Mouse (Mus musculus): ENCODE data around the gene Sema4c.

Gene Sema4c

GRCm38 (mm10) chr1:36558031-36558993 is at the start of gene Sema4c:
Gene Sema4c, minus strand, starts transcription at chr1:36558349.
- peak; percentile 76 for DNase-seq

GRCm38 (mm10) chr1:36606951-36607350 is 48.8 kb upstream of the Sema4c start:
- peak; percentile 55 for DNase-seq

GRCm38 (mm10) chr1:36604254-36605156 is 46.4 kb upstream of the Sema4c start:
- no peak for DNase-seq

DNA sequence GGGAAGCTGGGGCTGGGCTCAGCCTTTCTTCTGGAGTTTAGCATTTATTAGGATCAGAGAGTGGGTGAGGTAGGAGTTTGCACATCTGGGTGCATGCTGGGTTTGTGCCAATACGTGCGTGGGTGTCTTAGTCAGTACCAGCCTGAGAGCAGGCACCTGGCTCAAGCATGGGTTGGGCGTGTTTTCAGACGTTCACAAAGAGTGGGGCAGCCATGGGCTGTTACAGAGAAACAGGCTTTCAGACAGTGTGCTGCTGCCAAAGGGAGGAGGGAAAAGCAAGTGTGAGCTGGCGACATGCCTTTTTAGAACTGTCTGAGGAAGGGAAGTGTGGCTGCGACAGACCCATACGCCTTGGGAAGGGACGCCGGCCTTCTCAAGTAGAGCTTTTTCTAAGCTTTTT is 45.2 kb upstream of the Sema4c start:
- peak; percentile 45 for DNase-seq

DNA sequence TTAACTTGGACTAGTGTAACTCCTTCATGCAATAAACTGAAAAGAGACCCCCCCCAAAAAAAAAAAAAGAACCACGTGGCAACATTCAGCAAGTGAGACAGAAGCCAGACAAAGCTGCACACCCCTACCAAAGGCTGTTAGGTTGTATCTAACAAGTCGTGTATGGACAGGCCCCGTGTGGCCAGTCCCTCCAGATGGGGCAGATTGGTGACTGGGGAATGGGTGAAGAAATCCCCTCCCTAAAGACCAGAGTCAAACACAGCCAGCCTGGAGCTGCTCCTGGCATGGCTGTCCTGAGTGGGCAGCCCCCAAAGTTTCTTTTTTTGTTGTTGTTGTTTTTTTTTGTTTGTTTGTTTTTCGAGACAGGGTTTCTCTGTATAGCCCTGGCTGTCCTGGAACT is 44.1 kb upstream of the Sema4c start:
- no peak for DNase-seq

GRCm38 (mm10) chr1:36598411-36598810 is 40.3 kb upstream of the Sema4c start:
- no peak for DNase-seq

GRCm38 (mm10) chr1:36596114-36596513 is 38.0 kb upstream of the Sema4c start:
- no peak for DNase-seq

DNA sequence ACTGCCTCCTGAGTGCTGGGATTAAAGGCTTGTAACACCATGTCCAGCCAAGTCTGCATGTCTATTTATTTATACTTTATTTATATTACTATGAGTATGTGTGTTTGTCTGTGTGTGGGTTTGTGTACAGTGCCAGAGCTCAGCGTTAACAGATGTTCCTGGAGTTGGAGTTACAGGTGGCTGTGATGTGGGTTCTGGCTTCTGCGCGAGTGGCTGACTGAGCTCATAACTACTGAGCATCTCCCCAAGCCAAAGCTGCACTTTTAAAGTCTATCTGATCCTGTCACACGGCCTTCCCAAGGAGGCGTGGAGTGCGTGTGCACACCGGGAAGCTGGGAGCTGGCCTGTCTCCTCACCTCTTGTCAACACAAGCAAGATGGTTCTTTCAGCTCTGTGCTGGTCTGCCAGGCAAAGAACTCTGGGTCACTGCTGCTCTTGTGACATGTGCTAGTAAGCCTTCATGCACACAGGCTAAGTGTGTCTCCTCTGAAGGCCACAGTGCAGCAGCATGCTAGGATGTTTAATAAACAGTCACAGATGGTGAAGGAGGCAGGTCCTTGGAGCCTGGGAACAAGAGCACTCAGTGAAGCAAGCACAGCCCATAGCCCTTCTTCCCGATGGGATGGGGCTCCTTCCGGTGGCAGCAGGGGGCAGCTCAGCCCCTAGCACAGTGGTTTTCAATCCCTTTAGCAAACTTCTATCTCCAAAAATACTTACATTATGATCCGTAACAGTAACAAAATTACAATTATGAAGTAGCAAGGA is 37.2 kb upstream of the Sema4c start:
- no peak for DNase-seq

GRCm38 (mm10) chr1:36593099-36593498 is 35.0 kb upstream of the Sema4c start:
- DNase-seq = no peak

GRCm38 (mm10) chr1:36591408-36591807 is 33.3 kb upstream of the Sema4c start:
- no peak for DNase-seq

DNA sequence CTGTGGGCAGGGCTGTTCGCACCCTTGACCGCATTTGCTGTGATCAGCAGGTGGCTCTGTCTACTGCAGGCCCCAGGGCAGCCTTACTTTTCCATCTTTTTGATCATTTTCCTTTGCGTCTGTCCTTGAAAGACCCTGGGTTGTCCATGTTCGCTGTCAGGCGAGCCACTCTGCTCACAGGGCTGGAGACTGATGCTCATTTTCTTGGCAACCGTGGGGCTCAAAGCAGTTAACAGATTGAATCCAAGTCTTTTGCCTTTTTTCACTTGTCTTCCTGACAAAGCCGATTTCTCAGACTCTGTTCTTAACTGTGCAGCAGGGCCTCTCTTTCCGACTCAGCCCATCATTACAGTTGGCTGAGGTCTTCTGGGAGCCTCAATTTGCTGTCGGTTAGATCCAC is 32.5 kb upstream of the Sema4c start:
- DNase-seq = no peak

GRCm38 (mm10) chr1:36589486-36589885 is 31.3 kb upstream of the Sema4c start:
- DNase-seq = no peak

DNA sequence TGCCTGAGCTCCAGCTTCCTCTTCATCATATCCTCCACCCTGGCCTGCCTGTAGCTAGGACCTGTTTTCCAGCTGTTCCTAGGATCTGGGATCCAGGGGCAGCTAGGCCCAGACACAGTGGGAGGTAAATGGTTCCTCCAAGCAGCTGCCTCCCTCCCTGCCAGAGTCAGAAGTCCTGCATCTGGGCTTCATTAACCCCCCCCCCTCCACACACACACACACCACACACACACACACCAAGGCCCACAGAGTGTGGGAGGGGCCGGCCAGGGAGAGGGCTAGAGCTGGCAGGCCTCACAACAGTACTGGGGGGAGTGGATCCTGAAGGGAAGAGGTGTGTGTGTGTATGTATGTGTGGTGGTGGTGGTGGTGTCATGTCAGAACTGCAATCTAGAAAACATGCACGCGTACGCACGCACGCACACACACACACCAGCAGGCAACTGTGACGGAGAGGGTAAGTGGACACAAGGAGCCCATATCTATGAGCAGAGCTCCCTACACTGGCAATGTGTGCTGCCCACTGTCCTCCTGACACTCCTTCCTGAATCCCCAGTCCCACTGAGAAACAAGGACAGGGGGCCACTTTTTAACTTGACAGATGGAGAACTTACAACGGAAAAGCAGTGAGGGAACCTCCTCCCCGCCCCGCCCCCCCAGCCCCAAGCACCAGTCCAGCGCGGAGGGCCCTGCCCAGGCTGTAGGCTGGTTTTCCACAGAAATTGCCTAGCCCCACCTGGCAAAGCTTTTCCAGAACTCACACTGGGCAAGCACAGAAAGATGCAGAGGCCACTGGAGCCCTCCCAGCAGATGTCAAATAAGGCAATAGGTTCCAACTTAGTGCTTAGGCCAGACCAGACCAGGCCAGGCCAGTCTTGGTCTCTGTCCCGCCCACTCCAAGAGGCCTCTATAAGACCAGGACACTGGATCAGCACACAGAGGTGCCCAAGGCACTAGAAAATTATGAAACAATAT is 30.6 kb upstream of the Sema4c start:
- DNase-seq = no peak

DNA sequence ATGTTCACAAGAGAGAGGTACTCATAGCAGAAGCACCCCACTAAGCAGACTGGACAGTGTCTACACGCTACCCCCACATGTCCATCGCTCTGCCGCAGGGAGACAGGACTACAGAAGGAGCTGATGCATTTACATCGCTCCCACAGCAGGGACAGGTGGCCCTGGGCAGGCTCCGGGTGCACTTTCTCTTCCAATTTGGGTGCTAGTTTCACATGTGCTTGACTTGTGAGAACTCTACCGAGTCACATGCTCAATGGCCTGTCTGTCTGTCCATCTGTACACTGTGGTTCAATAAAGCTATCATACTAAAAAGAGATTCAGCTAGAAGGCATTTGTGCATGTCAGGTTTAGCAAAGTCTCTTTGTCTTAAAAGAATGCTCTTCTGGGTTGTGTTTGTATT is 29.7 kb upstream of the Sema4c start:
- DNase-seq = no peak

DNA sequence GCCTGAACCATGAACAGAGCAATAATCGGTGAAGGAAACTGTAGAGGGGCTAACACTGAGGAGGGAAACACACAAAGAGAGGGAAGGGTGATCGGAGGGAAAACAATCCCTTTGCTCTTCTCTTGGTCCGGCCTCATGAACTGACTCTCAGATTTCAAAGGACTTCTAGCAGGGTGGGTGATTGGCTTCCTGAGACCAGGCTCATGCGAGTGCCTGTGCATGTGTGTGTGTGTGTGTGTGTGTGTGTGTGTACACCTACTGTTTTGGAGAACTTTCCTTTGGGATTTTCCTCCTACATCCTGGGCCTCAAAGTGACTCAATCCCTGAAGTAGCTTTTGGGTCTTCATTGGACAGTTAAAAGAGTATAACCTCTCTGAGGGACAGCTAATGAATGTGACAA is 28.1 kb upstream of the Sema4c start:
- DNase-seq = no peak

DNA sequence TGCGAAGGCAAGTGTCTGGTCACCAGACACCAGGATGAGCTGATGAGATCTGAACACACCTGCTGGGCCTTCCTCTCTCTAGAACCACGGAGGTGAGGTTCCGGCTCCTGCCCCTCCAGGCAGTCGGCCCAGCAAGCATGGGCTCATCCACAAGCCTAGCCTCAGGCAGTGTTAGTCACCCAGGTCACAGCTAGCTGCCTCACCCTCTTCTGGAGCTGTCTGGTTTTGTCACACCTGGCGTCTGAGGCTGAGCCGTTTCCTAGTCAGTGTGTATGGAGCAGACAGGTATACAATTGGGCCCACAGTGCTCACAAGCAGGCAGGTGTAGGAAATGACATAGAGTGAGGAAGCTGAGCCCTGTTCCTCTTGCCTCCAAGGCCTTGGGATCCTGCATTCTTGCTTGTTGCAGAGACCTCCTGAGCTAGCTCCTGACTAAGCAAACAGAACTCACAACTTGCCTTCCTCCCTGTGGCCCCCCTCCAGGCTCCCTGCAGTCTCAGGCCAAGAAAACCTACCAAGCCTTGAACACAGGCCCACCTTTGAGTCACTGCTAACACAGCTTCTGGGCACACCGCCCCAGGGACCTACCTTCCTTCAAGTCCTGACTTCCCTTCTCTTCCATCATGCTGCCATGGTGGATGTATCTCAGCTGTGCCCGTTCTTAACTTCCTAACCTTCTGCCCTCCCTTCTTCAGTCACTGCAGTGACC is 25.4 kb upstream of the Sema4c start:
- DNase-seq = no peak

DNA sequence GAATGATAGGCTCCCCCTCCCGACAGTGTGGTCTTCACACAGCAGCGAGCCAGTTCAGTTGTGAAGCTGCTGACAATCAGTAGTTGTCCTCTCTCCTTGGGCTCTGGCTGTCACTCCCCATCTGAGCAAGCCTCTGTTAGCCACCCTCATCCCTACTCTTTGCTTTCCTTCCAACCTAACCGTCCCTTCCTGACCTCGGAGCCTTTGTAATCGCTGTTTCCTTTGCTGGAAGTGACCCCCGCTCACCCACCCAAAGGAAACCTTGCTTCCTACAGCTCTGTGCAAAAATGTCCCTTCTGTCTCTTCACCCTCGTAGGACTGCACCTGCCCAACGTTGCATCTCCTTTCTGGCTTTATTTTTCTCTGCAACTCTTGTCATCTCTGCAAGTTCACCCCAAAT is 24.1 kb upstream of the Sema4c start:
- no peak for DNase-seq

- no peak for DNase-seq
These were observed 23.1 kb upstream of the Sema4c start for GRCm38 (mm10) chr1:36581260-36581659.

DNA sequence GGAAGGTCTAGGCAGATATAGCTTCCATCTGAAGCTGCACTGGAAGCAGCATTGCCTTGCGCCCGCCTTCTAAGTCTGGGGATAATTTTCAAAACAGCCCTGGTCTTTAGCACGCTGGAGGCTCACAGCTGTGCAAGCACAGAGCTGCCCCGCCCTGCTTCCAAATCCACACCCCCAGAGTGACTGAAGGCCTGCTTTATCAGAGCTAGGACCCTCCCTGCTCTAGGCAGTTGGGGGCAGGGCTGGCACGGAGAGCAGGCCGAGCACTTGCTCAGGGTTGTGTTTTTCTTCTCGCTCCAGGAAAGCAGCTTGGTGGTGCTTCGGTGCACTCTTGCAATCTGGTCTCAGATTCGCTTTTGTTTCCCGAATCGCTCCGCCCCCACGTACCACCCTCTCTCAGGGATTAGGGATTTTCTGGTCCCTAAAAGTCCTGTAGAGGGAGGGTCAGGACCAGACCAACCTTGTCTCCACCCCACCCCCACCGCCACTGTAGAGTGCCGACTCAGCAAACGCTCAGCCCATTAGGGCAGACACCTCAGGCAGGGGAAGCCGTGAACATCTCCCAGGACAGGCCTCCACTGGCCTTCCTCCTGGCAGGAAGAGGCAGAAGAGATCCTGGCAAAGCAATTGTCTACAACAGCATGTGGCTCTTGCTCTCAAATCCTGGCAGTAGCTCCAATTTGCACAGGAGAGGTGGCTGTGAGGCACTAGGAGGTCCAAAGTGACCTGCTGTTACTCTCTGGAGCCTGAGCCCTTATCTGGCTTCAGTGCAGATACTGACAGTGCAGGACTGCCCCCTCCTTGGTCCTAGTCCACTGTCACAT is 22.4 kb upstream of the Sema4c start:
- peak; percentile 50 for DNase-seq

GRCm38 (mm10) chr1:36579974-36580383 is 21.8 kb upstream of the Sema4c start:
- DNase-seq = no peak

Data from right cerebral cortex, postnatal 14 days (tissue).